Mouse (Mus musculus) erythroblast, embryonic 14.5 days (primary cell): Measurements from ENCODE around the gene Sec16a.

Source experiments
- GATA1 ChIP-seq: IDR thresholded peaks from 2 replicates; pipeline ENCODE4 v1.6.1; 2012; ENCODE audit warnings: low read length, inconsistent platforms, mixed read lengths
- TAL1 ChIP-seq: IDR thresholded peaks from 3 replicates; pipeline ENCODE4 v1.6.1; 2012; ENCODE audit warnings: low read length, inconsistent platforms, mixed read lengths

DNA sequence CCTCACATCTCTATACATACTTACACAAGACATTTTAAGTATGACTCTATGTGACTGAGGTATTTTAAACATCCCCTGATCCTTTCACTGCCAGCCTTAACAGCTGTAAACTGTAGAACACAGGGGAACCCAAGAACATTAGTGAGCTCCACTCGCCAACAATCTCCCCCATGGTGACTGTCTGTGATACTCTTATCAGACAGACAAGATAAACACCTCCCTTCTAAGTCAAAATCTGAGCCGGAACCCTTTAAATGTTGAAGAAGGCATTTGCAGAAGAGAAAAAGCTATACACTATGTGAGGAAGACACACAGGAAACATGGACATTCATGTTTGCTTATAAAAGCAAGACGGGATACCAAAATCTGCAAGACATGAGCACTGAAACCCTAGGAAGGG lies 1.1 kb downstream of the Sec16a start:
- TF ChIP-seq GATA1 (no peak), TAL1 (no peak)
